ENCODE assay signal across 21 mouse cellular contexts in genomic region chr12:111753347-111753746, GRCm38 (mm10). TPM values are rescaled to one million over a fixed set of nuclear protein-coding genes. Genes with fewer than 3 reads are reported as not detected.
A peak's percentile ranks its signal among the peaks of the same experiment; 100 is the strongest.
DNase-seq lines count a peak whose midpoint lies in the region; ATAC-seq and TF ChIP-seq lines count a peak whose summit lies in the region.
"Had no signal": no experiment of that assay in that cellular context is flagged by ENCODE, and none has a peak within 500 bp of the region (broad histone marks: within the 10 kb centered on the region; RNA-seq: fewer than 3 reads in every experiment).

No protein-coding gene starts in this region.

- H3K4me3 ChIP-seq in heart, embryonic 12.5 days: no peak overlapping the region
- no peak overlapping the region for H3K4me3 ChIP-seq in limb, embryonic 13.5 days
- no peak overlapping the region for H3K4me3 ChIP-seq in limb, embryonic 10.5 days
- H3K4me3 ChIP-seq in heart, embryonic 16.5 days (ENCODE audit: low read length): no peak overlapping the region
- H3K4me3 ChIP-seq in stomach, postnatal 0 days (ENCODE audit: low read depth, low read length): no peak overlapping the region
- H3K4me3 ChIP-seq: embryonic facial prominence, embryonic 12.5 days; forebrain, embryonic 15.5 days; hindbrain, embryonic 13.5 days; midbrain, embryonic 10.5 days; stomach, embryonic 15.5 days had no signal

- WGBS in heart, embryonic 12.5 days: 53% methylated on average over 9 of the region's 9 CpGs
- WGBS in limb, embryonic 13.5 days: 57% methylated on average over 9 of the region's 9 CpGs
- WGBS in limb, embryonic 10.5 days: 73% methylated on average over 9 of the region's 9 CpGs
- 48% methylated on average over 9 of the region's 9 CpGs for WGBS in heart, embryonic 16.5 days
- WGBS in stomach, postnatal 0 days: 51% methylated on average over 8 of the region's 9 CpGs

- no peak for ATAC-seq in heart, embryonic 12.5 days (ENCODE audit: insufficient number of reproducible peaks, low FRiP score)
- no peak for ATAC-seq in limb, embryonic 13.5 days (ENCODE audit: low FRiP score, low read depth)
- no peak for ATAC-seq in heart, embryonic 16.5 days (replicated peaks; ENCODE audit: extremely low read depth, insufficient read depth, low FRiP score)
- ATAC-seq in stomach, postnatal 0 days (ENCODE audit: low FRiP score, low TSS enrichment): peak; percentile 49; the same call in 1 of the 2 replicates
- ATAC-seq: forebrain, embryonic 15.5 days; inflammation-experienced regulatory T-cells, adult 6 months; Patski had no signal

- TF ChIP-seq CTCF in stomach, postnatal 0 days (IDR thresholded peaks at IDR 0.05; ENCODE audit: low read depth): no peak

- H3K27ac ChIP-seq in heart, embryonic 12.5 days (ENCODE audit: poor library complexity, severe bottlenecking): no peak overlapping the region
- no peak overlapping the region for H3K27ac ChIP-seq in limb, embryonic 13.5 days
- no peak overlapping the region for H3K27ac ChIP-seq in limb, embryonic 10.5 days
- no peak overlapping the region for H3K27ac ChIP-seq in heart, embryonic 16.5 days (ENCODE audit: low read length)
- H3K27ac ChIP-seq in stomach, postnatal 0 days (replicated peaks): peak overlapping the region; percentile 18; the same call in 1 of the 2 replicates
- H3K27ac ChIP-seq: embryonic facial prominence, embryonic 12.5 days; forebrain, embryonic 15.5 days; hindbrain, embryonic 13.5 days; midbrain, embryonic 10.5 days; stomach, embryonic 15.5 days had no signal

- DNase-seq in heart, postnatal 10 days: no peak
- DNase-seq in limb, embryonic 10.5 days (ENCODE audit: low spot score): no peak
- peak; percentile 35 for DNase-seq in stomach, postnatal 0 days (ENCODE audit: low spot score)
- DNase-seq in frontal cortex, postnatal 10 days (ENCODE audit: low spot score in 2 of 2): no peak
- DNase-seq: adrenal gland, adult 8-10 months; cerebellum, adult 8-10 months; kidney, adult 2 months; kidney, postnatal 4 days; liver; retina, postnatal 1 day; thymus, adult 2 months had no signal

- H3K36me3 ChIP-seq in heart, embryonic 12.5 days: no peaks in the 10 kb centered on the region
- H3K36me3 ChIP-seq in limb, embryonic 13.5 days: no peaks in the 10 kb centered on the region
- no peaks in the 10 kb centered on the region for H3K36me3 ChIP-seq in limb, embryonic 10.5 days
- H3K36me3 ChIP-seq in heart, embryonic 16.5 days (ENCODE audit: control insufficient read depth, insufficient read depth): no peaks in the 10 kb centered on the region
- no peaks in the 10 kb centered on the region for H3K36me3 ChIP-seq in stomach, postnatal 0 days (ENCODE audit: control insufficient read depth, insufficient read depth, low read length)
- H3K36me3 ChIP-seq: embryonic facial prominence, embryonic 12.5 days; forebrain, embryonic 15.5 days; hindbrain, embryonic 13.5 days; midbrain, embryonic 10.5 days; stomach, embryonic 15.5 days had no signal

- peaks cover 25% of the 10 kb centered on the region for H3K4me1 ChIP-seq in heart, embryonic 12.5 days (replicated peaks)
- peaks cover 10% of the 10 kb centered on the region for H3K4me1 ChIP-seq in limb, embryonic 13.5 days
- peaks cover 18% of the 10 kb centered on the region for H3K4me1 ChIP-seq in limb, embryonic 10.5 days
- H3K4me1 ChIP-seq in heart, embryonic 16.5 days (ENCODE audit: control insufficient read depth, insufficient read depth, low read length): peaks cover 13% of the 10 kb centered on the region; the same call in 1 of the 2 replicates
- peaks cover 4% of the 10 kb centered on the region; the same call in 1 of the 2 replicates for H3K4me1 ChIP-seq in stomach, postnatal 0 days (replicated peaks; ENCODE audit: control insufficient read depth, insufficient read depth)

- peak overlapping the region; percentile 10; the same call in 1 of the 2 replicates for H3K9ac ChIP-seq in heart, embryonic 12.5 days
- H3K9ac ChIP-seq in limb, embryonic 13.5 days: peak overlapping the region; percentile 21; the same call in 1 of the 2 replicates
- peak overlapping the region; percentile 10; the same call in 1 of the 2 replicates for H3K9ac ChIP-seq in heart, embryonic 16.5 days (ENCODE audit: low read length)
- H3K9ac ChIP-seq in stomach, postnatal 0 days (ENCODE audit: low read length): peak overlapping the region; percentile 23; the same call in 1 of the 2 replicates
- H3K9ac ChIP-seq: embryonic facial prominence, embryonic 12.5 days; forebrain, embryonic 15.5 days; hindbrain, embryonic 13.5 days; stomach, embryonic 15.5 days had no signal

- intact Hi-C loops in heart, postnatal 10 days (cut with DNase I): no loop called here

- H3K9me3 ChIP-seq in heart, embryonic 12.5 days (replicated peaks): no peaks in the 10 kb centered on the region
- no peaks in the 10 kb centered on the region for H3K9me3 ChIP-seq in limb, embryonic 13.5 days
- no peaks in the 10 kb centered on the region for H3K9me3 ChIP-seq in limb, embryonic 10.5 days (replicated peaks)
- no peaks in the 10 kb centered on the region; the same call in 1 of the 2 replicates for H3K9me3 ChIP-seq in heart, embryonic 16.5 days (replicated peaks; ENCODE audit: control insufficient read depth, low read length)
- H3K9me3 ChIP-seq in stomach, postnatal 0 days (ENCODE audit: control insufficient read depth, low read length): no peaks in the 10 kb centered on the region
- H3K9me3 ChIP-seq: embryonic facial prominence, embryonic 12.5 days; forebrain, embryonic 15.5 days; hindbrain, embryonic 13.5 days; midbrain, embryonic 10.5 days; stomach, embryonic 15.5 days had no signal

- TF ChIP-seq EP300 in stomach, postnatal 0 days (optimal IDR thresholded peaks at IDR 0.05): no peak

- H3K4me2 ChIP-seq in heart, embryonic 12.5 days: peak overlapping the region; percentile 3; the same call in 1 of the 2 replicates
- H3K4me2 ChIP-seq in limb, embryonic 13.5 days (replicated peaks): no peak overlapping the region
- peak overlapping the region; percentile 29 for H3K4me2 ChIP-seq in heart, embryonic 16.5 days (ENCODE audit: low read depth, low read length)
- no peak overlapping the region for H3K4me2 ChIP-seq in stomach, postnatal 0 days (replicated peaks; ENCODE audit: low read depth)
- H3K4me2 ChIP-seq: embryonic facial prominence, embryonic 12.5 days; forebrain, embryonic 15.5 days; hindbrain, embryonic 13.5 days; stomach, embryonic 15.5 days had no signal

- no peaks in the 10 kb centered on the region for H3K27me3 ChIP-seq in heart, embryonic 12.5 days (replicated peaks)
- no peaks in the 10 kb centered on the region for H3K27me3 ChIP-seq in limb, embryonic 13.5 days
- peaks cover 3% of the 10 kb centered on the region; the same call in 1 of the 2 replicates for H3K27me3 ChIP-seq in limb, embryonic 10.5 days (ENCODE audit: low read depth, poor library complexity, severe bottlenecking)
- H3K27me3 ChIP-seq in heart, embryonic 16.5 days (ENCODE audit: control insufficient read depth, insufficient read depth, low read length): no peaks in the 10 kb centered on the region
- H3K27me3 ChIP-seq in stomach, postnatal 0 days (ENCODE audit: control insufficient read depth, insufficient read depth, low read length): no peaks in the 10 kb centered on the region
- H3K27me3 ChIP-seq: embryonic facial prominence, embryonic 12.5 days; forebrain, embryonic 15.5 days; hindbrain, embryonic 13.5 days; Patski; stomach, embryonic 15.5 days had no signal

RNA-seq across cellular contexts. Expression of gene Klc1, which starts 5.3 kb away (rescaled TPM):
- 113 and 117 TPM in 2 replicates for polyA plus RNA-seq in heart, embryonic 12.5 days (2016; fragmentation: Nextera tagmentation; extraction: Ambion mirVana)
- total RNA-seq in heart, postnatal 10 days (2021): 100 to 1,000 TPM; 151 to 166 TPM
- 112 and 113 TPM in 2 replicates for polyA plus RNA-seq in limb, embryonic 13.5 days (2015; fragmentation: Nextera tagmentation; extraction: Ambion mirVana)
- polyA plus RNA-seq in limb, embryonic 10.5 days (2016; fragmentation: Nextera tagmentation; extraction: Ambion mirVana): 87.5 and 98.0 TPM in 2 replicates
- 125 and 134 TPM in 2 replicates for polyA plus RNA-seq in heart, embryonic 16.5 days (2015; fragmentation: Nextera tagmentation; extraction: Ambion mirVana)
- polyA plus RNA-seq in stomach, postnatal 0 days (2015; fragmentation: Nextera tagmentation; extraction: Ambion mirVana): 55.7 and 56.7 TPM in 2 replicates

RNA-seq across cellular contexts. Expression of gene Apopt1, which starts 40.3 kb away (rescaled TPM):
- 46.6 and 48.8 TPM in 2 replicates for polyA plus RNA-seq in heart, embryonic 12.5 days (2016; fragmentation: Nextera tagmentation; extraction: Ambion mirVana)
- total RNA-seq in heart, postnatal 10 days (2021): 10 to 100 TPM; 39.6 to 41.5 TPM
- polyA plus RNA-seq in limb, embryonic 13.5 days (2015; fragmentation: Nextera tagmentation; extraction: Ambion mirVana): 60.8 and 61.0 TPM in 2 replicates
- 57.4 and 64.8 TPM in 2 replicates for polyA plus RNA-seq in limb, embryonic 10.5 days (2016; fragmentation: Nextera tagmentation; extraction: Ambion mirVana)
- polyA plus RNA-seq in heart, embryonic 16.5 days (2015; fragmentation: Nextera tagmentation; extraction: Ambion mirVana): 40.2 and 43.9 TPM in 2 replicates
- 41.8 and 42.8 TPM in 2 replicates for polyA plus RNA-seq in stomach, postnatal 0 days (2015; fragmentation: Nextera tagmentation; extraction: Ambion mirVana)

RNA-seq across cellular contexts. Expression of gene Bag5, which starts 40.3 kb away (rescaled TPM):
- polyA plus RNA-seq in heart, embryonic 12.5 days (2016; fragmentation: Nextera tagmentation; extraction: Ambion mirVana): 40.2 and 41.3 TPM in 2 replicates
- 10 to 100 TPM; 29.1 to 32.7 TPM for total RNA-seq in heart, postnatal 10 days (2021)
- polyA plus RNA-seq in limb, embryonic 13.5 days (2015; fragmentation: Nextera tagmentation; extraction: Ambion mirVana): 62.7 and 63.0 TPM in 2 replicates
- 52.6 and 52.9 TPM in 2 replicates for polyA plus RNA-seq in limb, embryonic 10.5 days (2016; fragmentation: Nextera tagmentation; extraction: Ambion mirVana)
- polyA plus RNA-seq in heart, embryonic 16.5 days (2015; fragmentation: Nextera tagmentation; extraction: Ambion mirVana): 40.9 and 42.9 TPM in 2 replicates
- polyA plus RNA-seq in stomach, postnatal 0 days (2015; fragmentation: Nextera tagmentation; extraction: Ambion mirVana): 34.9 and 36.9 TPM in 2 replicates

Comparison
In these comparisons a context has a peak if more than half of its experiments do, and no peak if none do; other contexts are left out.
1. H3K4me2 ChIP-seq: peak in heart, embryonic 12.5 days (single experiment) and heart, embryonic 16.5 days (single experiment); none in limb, embryonic 13.5 days (single experiment) and stomach, postnatal 0 days (single experiment).
2. Peak in every context shown above with its lines, with median percentiles within 50 percentile points of each other: H3K9ac ChIP-seq.